Mouse (Mus musculus) myocyte (in vitro differentiated cells): ENCODE measurements around the gene Clic1. TPM values are rescaled to one million over a fixed set of nuclear protein-coding genes. Genes with fewer than 3 reads are reported as not detected.

ENCODE experiments used
- H3K27me3 ChIP-seq: one replicate; pipeline ENCODE4 v1.6.1; 2011; ENCODE audit not compliant: control insufficient read depth, insufficient read depth, insufficient read length
- H3K36me3 ChIP-seq: one replicate; pipeline ENCODE4 v1.6.1; 2011; ENCODE audit not compliant: control insufficient read depth, insufficient read depth
- H3K4me2 ChIP-seq: one replicate; pipeline ENCODE4 v1.6.1; 2011; ENCODE audit warnings: low read depth, control low read depth
- H3K4me3 ChIP-seq: one replicate; pipeline ENCODE4 v1.5.1; 2011; ENCODE audit warnings: mild to moderate bottlenecking, control low read depth, moderate library complexity
- H3K79me2 ChIP-seq: one replicate; pipeline ENCODE4 v1.6.1; 2011; ENCODE audit not compliant: control insufficient read depth, insufficient read depth
- H3ac ChIP-seq: one replicate; pipeline ENCODE4 v1.6.1; 2011; ENCODE audit not compliant: control insufficient read depth, insufficient read length
- CEBPB ChIP-seq: IDR thresholded peaks from 2 replicates; pipeline ENCODE4 v1.6.1; 2011; ENCODE audit warnings: mild to moderate bottlenecking, moderate library complexity; ENCODE audit not compliant: poor library complexity, insufficient read depth, severe bottlenecking
- E2F4 ChIP-seq: IDR thresholded peaks from one replicate; pipeline ENCODE4 v1.6.1; 2011; ENCODE audit warnings: mild to moderate bottlenecking, control low read depth, moderate library complexity; ENCODE audit not compliant: insufficient read depth
- MAX ChIP-seq: IDR thresholded peaks from one replicate; pipeline ENCODE4 v1.6.1; 2011; ENCODE audit warnings: low read depth, mild to moderate bottlenecking, control low read depth
- MYOD1 ChIP-seq, 3 experiments: IDR thresholded peaks; one replicate each; pipeline ENCODE4 v1.6.1; 2011; ENCODE audit warnings: control low read depth in 2 of 3, low read depth in 2 of 3, mild to moderate bottlenecking in 2 of 3, moderate library complexity in 1 of 3; ENCODE audit not compliant: insufficient read length in 2 of 3, control insufficient read depth in 1 of 3
- MYOG ChIP-seq, 3 experiments: IDR thresholded peaks; one replicate each; pipeline ENCODE4 v1.6.1; 2011; ENCODE audit warnings: control low read depth in 2 of 3, low read depth in 2 of 3, mild to moderate bottlenecking in 2 of 3; ENCODE audit not compliant: insufficient read length in 2 of 3, control insufficient read depth in 1 of 3, insufficient read depth in 1 of 3
- POLR2A ChIP-seq: IDR thresholded peaks from one replicate; pipeline ENCODE4 v1.6.1; 2011; ENCODE audit warnings: low read depth, mild to moderate bottlenecking, control low read depth, moderate library complexity; ENCODE audit not compliant: insufficient read length
- POLR2AphosphoS2 ChIP-seq: IDR thresholded peaks from one replicate; pipeline ENCODE4 v1.6.1; 2011; ENCODE audit warnings: low read depth, control low read depth; ENCODE audit not compliant: insufficient read length
- REST ChIP-seq: IDR thresholded peaks from one replicate; pipeline ENCODE4 v1.6.1; 2011; ENCODE audit warnings: mild to moderate bottlenecking, control low read depth, moderate library complexity; ENCODE audit not compliant: insufficient read depth, insufficient read length
- SRF ChIP-seq: IDR thresholded peaks from one replicate; pipeline ENCODE4 v1.6.1; 2011; ENCODE audit warnings: low read depth; ENCODE audit not compliant: control insufficient read depth, insufficient read length
- TCF12 ChIP-seq: IDR thresholded peaks from one replicate; pipeline ENCODE4 v1.6.1; 2011; ENCODE audit warnings: mild to moderate bottlenecking, control low read depth; ENCODE audit not compliant: poor library complexity, insufficient read depth, severe bottlenecking
- TCF3 ChIP-seq: IDR thresholded peaks from one replicate; pipeline ENCODE4 v1.6.1; 2011; ENCODE audit warnings: low read depth, control low read depth; ENCODE audit not compliant: insufficient read length
- USF1 ChIP-seq: IDR thresholded peaks from one replicate; pipeline ENCODE4 v1.6.1; 2011; ENCODE audit warnings: low read depth, mild to moderate bottlenecking, control low read depth, moderate library complexity
- polyA plus RNA-seq: library from polyadenylated mRNA; unstranded; fragments of >200 nt; fragmentation: generic; extraction: Trizol; gene quantifications from one replicate; pipeline ENCODE4 v1.2.1, GENCODE M21; 2012; ENCODE audit warnings: missing spikeins

Gene Clic1
- polyA plus RNA-seq, 1 experiment = 412 TPM

DNA sequence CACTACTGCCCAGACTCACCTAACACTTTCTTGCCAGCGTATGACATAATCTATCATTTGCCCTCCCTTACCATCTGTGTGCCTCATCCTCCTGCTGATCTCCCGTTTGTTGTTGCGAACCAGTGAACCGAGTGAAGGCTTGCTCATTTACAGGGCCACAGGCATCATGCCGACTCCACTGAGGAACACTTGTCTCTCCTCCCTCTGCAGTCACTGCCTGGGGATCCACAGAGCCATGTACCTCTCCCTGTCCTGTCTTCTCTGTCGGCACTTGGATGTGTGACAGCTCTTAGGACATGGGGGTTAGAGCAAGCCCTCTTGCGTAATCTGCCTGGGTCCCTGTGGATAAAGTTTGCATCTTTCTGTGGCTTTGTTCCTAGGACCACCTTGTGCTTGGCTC, 40.2 kb upstream of the Clic1 start:
- H3K4me3 ChIP-seq = no peak overlapping the region
- H3K27me3 ChIP-seq = no peaks in the 10 kb centered on the region
- H3K79me2 ChIP-seq = peaks cover 15% of the 10 kb centered on the region
- peaks cover 55% of the 10 kb centered on the region for H3K36me3 ChIP-seq
- TF ChIP-seq SRF (no peak), TCF3 (no peak), MYOG (IDR thresholded peaks at IDR 0.05; ENCODE audit: control insufficient read depth in 1 of 3, insufficient read depth in 1 of 3, insufficient read length in 2 of 3, low read depth in 2 of 3) (no peak), TCF12 (no peak), E2F4 (no peak), POLR2AphosphoS2 (no peak), MAX (no peak), CEBPB (no peak), POLR2A (no peak), REST (no peak), USF1 (no peak), MYOD1 (IDR thresholded peaks at IDR 0.05; ENCODE audit: control insufficient read depth in 1 of 3, insufficient read length in 2 of 3, low read depth in 2 of 3) (no peak)
- H3ac ChIP-seq = no peak overlapping the region
- H3K4me2 ChIP-seq = no peak overlapping the region

DNA sequence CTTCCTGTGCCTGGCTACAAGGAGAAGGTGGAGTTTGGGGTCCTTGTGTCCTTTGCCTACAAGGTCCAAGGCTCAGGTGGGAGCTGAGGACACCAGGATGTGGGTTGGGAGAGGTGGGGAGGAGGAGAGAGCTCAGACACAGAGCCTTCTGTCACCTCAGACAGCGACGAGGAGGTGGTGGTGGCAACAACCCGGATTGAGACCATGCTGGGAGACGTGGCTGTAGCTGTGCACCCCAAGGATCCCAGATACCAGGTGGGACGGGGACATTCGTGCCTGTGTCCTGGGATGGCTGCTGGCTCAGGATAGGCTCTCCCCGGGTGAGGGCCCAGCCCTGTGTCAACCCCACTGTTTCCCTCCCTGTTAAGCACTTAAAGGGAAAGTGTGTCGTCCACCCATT, 38.3 kb upstream of the Clic1 start:
- no peak overlapping the region for H3K4me2 ChIP-seq
- no peak overlapping the region for H3ac ChIP-seq
- H3K79me2 ChIP-seq = peaks cover 4% of the 10 kb centered on the region
- TF ChIP-seq MAX (no peak), POLR2A (peak; percentile 28), TCF3 (no peak), TCF12 (no peak), REST (no peak), E2F4 (no peak), MYOG (IDR thresholded peaks at IDR 0.05; ENCODE audit: control insufficient read depth in 1 of 3, insufficient read depth in 1 of 3, insufficient read length in 2 of 3, low read depth in 2 of 3) (no peak), CEBPB (no peak)
- H3K27me3 ChIP-seq = no peaks in the 10 kb centered on the region
- H3K36me3 ChIP-seq = peaks cover 39% of the 10 kb centered on the region
- H3K4me3 ChIP-seq = no peak overlapping the region

DNA sequence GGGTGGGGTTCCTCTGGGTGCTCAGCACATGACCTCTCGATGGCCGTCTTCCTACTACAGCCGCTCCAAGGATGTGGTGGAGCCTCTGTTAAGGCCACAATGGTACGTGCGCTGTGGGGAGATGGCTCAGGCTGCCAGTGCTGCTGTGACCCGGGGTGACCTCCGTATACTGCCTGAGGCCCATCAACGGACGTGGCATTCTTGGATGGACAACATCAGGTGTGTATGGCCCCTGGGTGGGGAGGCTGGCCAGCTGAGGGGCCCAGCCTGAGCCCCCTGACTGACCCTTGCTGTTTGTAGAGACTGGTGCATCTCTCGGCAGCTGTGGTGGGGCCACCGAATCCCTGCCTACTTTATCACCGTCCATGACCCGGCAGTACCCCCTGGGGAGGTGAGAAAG, 37.3 kb upstream of the Clic1 start:
- TF ChIP-seq POLR2A (peak; percentile 19), MYOG (IDR thresholded peaks at IDR 0.05; ENCODE audit: control insufficient read depth in 1 of 3, insufficient read depth in 1 of 3, insufficient read length in 2 of 3, low read depth in 2 of 3) (no peak)
- H3K79me2 ChIP-seq = peaks cover 4% of the 10 kb centered on the region
- H3K36me3 ChIP-seq = peaks cover 29% of the 10 kb centered on the region

DNA sequence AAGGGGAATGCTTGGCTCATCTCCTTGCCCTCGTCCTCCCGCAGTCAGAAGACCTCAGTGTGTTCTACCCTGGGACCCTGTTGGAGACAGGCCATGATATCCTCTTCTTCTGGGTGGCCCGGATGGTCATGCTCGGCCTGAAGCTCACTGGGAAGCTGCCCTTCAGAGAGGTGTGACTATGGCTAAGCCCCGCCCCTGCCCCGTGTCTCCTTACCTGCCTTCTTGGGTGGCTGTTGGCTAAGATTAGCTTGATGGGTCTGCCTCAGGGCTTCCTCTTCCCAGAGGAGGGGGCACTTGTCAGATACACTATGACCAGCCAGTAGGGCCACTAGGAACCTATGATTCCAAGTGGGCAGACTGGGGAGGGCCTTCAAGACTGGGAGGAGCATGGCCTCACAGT, 36.5 kb upstream of the Clic1 start:
- no peak overlapping the region for H3K4me2 ChIP-seq
- peaks cover 23% of the 10 kb centered on the region for H3K36me3 ChIP-seq
- H3ac ChIP-seq = no peak overlapping the region
- H3K27me3 ChIP-seq = no peaks in the 10 kb centered on the region
- no peak for TF ChIP-seq USF1
- TF ChIP-seq TCF12 = no peak
- TF ChIP-seq TCF3 = no peak
- TF ChIP-seq REST = no peak
- H3K79me2 ChIP-seq = no peaks in the 10 kb centered on the region
- no peak overlapping the region for H3K4me3 ChIP-seq

More for the DNA sequence above, 37.3 kb upstream of the Clic1 start:
- Histone ChIP-seq H3K4me3 (no peak overlapping the region), H3K27me3 (no peaks in the 10 kb centered on the region), H3ac (no peak overlapping the region), H3K4me2 (no peak overlapping the region)

DNA sequence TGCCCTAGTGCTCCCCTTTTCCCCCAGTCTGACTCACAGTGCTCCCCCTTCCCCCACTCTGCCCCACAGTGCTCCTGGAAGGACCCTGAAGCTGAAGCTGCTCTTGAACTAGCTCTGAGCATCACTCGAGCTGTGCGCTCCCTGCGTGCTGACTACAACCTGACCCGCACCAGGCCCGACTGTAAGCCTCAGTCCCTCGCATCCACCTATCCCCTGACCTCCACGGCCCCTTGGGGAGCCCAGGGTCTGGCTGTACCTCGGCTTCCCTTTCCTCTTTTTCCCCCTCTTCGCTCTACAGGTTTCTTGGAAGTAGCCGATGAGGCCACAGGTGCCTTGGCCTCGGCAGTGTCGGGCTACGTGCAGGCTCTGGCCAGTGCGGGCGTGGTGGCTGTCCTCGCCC, 34.5 kb upstream of the Clic1 start:
- H3K27me3 ChIP-seq = no peaks in the 10 kb centered on the region
- H3K4me3 ChIP-seq = no peak overlapping the region
- TF ChIP-seq CEBPB = no peak
- TF ChIP-seq REST = no peak
- TF ChIP-seq MAX = no peak
- TF ChIP-seq MYOG (IDR thresholded peaks at IDR 0.05; ENCODE audit: control insufficient read depth in 1 of 3, insufficient read depth in 1 of 3, insufficient read length in 2 of 3, low read depth in 2 of 3) = no peak
- no peak for TF ChIP-seq TCF12
- TF ChIP-seq E2F4 = no peak
- TF ChIP-seq USF1 = no peak
- no peak for TF ChIP-seq MYOD1 (IDR thresholded peaks at IDR 0.05; ENCODE audit: control insufficient read depth in 1 of 3, insufficient read length in 2 of 3, low read depth in 2 of 3)
- TF ChIP-seq TCF3 = no peak
- TF ChIP-seq SRF = no peak
- no peak for TF ChIP-seq POLR2A
- no peak for TF ChIP-seq POLR2AphosphoS2

More for the DNA sequence above, 34.5 kb upstream of the Clic1 start:
- peaks cover 16% of the 10 kb centered on the region for H3K36me3 ChIP-seq
- no peak overlapping the region for H3K4me2 ChIP-seq
- no peak overlapping the region for H3ac ChIP-seq
- H3K79me2 ChIP-seq = no peaks in the 10 kb centered on the region
